Mouse (Mus musculus): ENCODE measurements around the gene Nup155. TPM values are rescaled to one million over a fixed set of nuclear protein-coding genes. Genes with fewer than 3 reads are reported as not detected.

The Nup155 gene
- polyA plus RNA-seq, 1 experiment from 2014 or later: 3.4 TPM

- ATAC-seq: no peak
- Histone ChIP-seq H3K4me1 (ENCODE audit: insufficient read depth, low read depth, low read length) (0 out of 2 replicates have a peak, but pooled peaks cover 6% of the 10 kb centered on the region), H3K9ac (replicated peaks; ENCODE audit: low read depth) (peak overlapping the region; percentile 69), H3K4me2 (replicated peaks; ENCODE audit: low read depth, low read length) (peak overlapping the region; percentile 67), H3K27ac (ENCODE audit: low read length) (no peak overlapping the region), H3K9me3 (ENCODE audit: low read length) (no peaks in the 10 kb centered on the region), H3K27me3 (replicated peaks; ENCODE audit: insufficient read depth, low read length) (no peaks in the 10 kb centered on the region), H3K4me3 (ENCODE audit: low read depth, low read length) (peak overlapping the region; percentile 65), H3K36me3 (ENCODE audit: insufficient read depth, low read length) (0 out of 2 replicates have a peak, but pooled peaks cover 5% of the 10 kb centered on the region)
- TF ChIP-seq EP300 (IDR thresholded peaks at IDR 0.05) (no peak), CTCF (IDR thresholded peaks at IDR 0.05) (no peak)
- 1% methylated on average over 8 of the region's 8 CpGs for WGBS
- peak; percentile 12 for DNase-seq (ENCODE audit: low spot score)
Measured at GRCm38 (mm10) chr15:8109782-8110181, 709 bp downstream of the Nup155 start.

GRCm38 (mm10) chr15:8129281-8129680 lies 20.2 kb downstream of the Nup155 start:
- 68% methylated on average over 1 of the region's 1 CpGs for WGBS
- peaks cover 22% of the 10 kb centered on the region; the same call in 1 of the 2 replicates for H3K36me3 ChIP-seq (ENCODE audit: insufficient read depth, low read length)
- no peak overlapping the region for H3K27ac ChIP-seq (ENCODE audit: low read length)

GRCm38 (mm10) chr15:8131268-8131667 lies 22.2 kb downstream of the Nup155 start:
- WGBS: 82% methylated on average over 3 of the region's 3 CpGs
- DNase-seq (ENCODE audit: low spot score): no peak
- TF ChIP-seq EP300 (IDR thresholded peaks at IDR 0.05): no peak
- TF ChIP-seq CTCF (IDR thresholded peaks at IDR 0.05): no peak
- Histone ChIP-seq H3K4me2 (replicated peaks; ENCODE audit: low read depth, low read length) (no peak overlapping the region), H3K9me3 (ENCODE audit: low read length) (no peaks in the 10 kb centered on the region), H3K4me3 (ENCODE audit: low read depth, low read length) (no peak overlapping the region), H3K27ac (ENCODE audit: low read length) (no peak overlapping the region), H3K4me1 (ENCODE audit: insufficient read depth, low read depth, low read length) (no peaks in the 10 kb centered on the region), H3K9ac (replicated peaks; ENCODE audit: low read depth) (no peak overlapping the region), H3K27me3 (replicated peaks; ENCODE audit: insufficient read depth, low read length) (no peaks in the 10 kb centered on the region), H3K36me3 (ENCODE audit: insufficient read depth, low read length) (peaks cover 28% of the 10 kb centered on the region)
- no peak for ATAC-seq

More at GRCm38 (mm10) chr15:8129281-8129680, 20.2 kb downstream of the Nup155 start:
- H3K9me3 ChIP-seq (ENCODE audit: low read length): no peaks in the 10 kb centered on the region
- H3K4me2 ChIP-seq (replicated peaks; ENCODE audit: low read depth, low read length): no peak overlapping the region
- ATAC-seq (no peak), DNase-seq (ENCODE audit: low spot score) (no peak)
- H3K4me1 ChIP-seq (ENCODE audit: insufficient read depth, low read depth, low read length): no peaks in the 10 kb centered on the region
- H3K4me3 ChIP-seq (ENCODE audit: low read depth, low read length): no peak overlapping the region
- TF ChIP-seq EP300 (IDR thresholded peaks at IDR 0.05) (no peak), CTCF (IDR thresholded peaks at IDR 0.05) (no peak)
- H3K27me3 ChIP-seq (replicated peaks; ENCODE audit: insufficient read depth, low read length): no peaks in the 10 kb centered on the region
- no peak overlapping the region for H3K9ac ChIP-seq (replicated peaks; ENCODE audit: low read depth)

- TF ChIP-seq CTCF (IDR thresholded peaks at IDR 0.05): no peak
- no peak for TF ChIP-seq EP300 (IDR thresholded peaks at IDR 0.05)
- no peak for ATAC-seq
Measured at GRCm38 (mm10) chr15:8131761-8132160, 22.7 kb downstream of the Nup155 start.

GRCm38 (mm10) chr15:8135606-8136005 lies 26.5 kb downstream of the Nup155 start:
- no peak for DNase-seq (ENCODE audit: low spot score)
- H3K27me3 ChIP-seq (replicated peaks; ENCODE audit: insufficient read depth, low read length): no peaks in the 10 kb centered on the region
- no peak for TF ChIP-seq CTCF (IDR thresholded peaks at IDR 0.05)
- no peak for TF ChIP-seq EP300 (IDR thresholded peaks at IDR 0.05)
- H3K9ac ChIP-seq (replicated peaks; ENCODE audit: low read depth): no peak overlapping the region
- H3K27ac ChIP-seq (ENCODE audit: low read length): no peak overlapping the region
- no peaks in the 10 kb centered on the region for H3K9me3 ChIP-seq (ENCODE audit: low read length)
- H3K36me3 ChIP-seq (ENCODE audit: insufficient read depth, low read length): peaks cover 43% of the 10 kb centered on the region
- no peak overlapping the region for H3K4me2 ChIP-seq (replicated peaks; ENCODE audit: low read depth, low read length)
- no peak overlapping the region for H3K4me3 ChIP-seq (ENCODE audit: low read depth, low read length)
- ATAC-seq: no peak
- WGBS: 68% methylated on average over 5 of the region's 5 CpGs
- no peaks in the 10 kb centered on the region for H3K4me1 ChIP-seq (ENCODE audit: insufficient read depth, low read depth, low read length)

More at GRCm38 (mm10) chr15:8131761-8132160, 22.7 kb downstream of the Nup155 start:
- Histone ChIP-seq H3K9ac (replicated peaks; ENCODE audit: low read depth) (no peak overlapping the region), H3K4me3 (ENCODE audit: low read depth, low read length) (no peak overlapping the region), H3K4me1 (ENCODE audit: insufficient read depth, low read depth, low read length) (no peaks in the 10 kb centered on the region), H3K27ac (ENCODE audit: low read length) (no peak overlapping the region), H3K4me2 (replicated peaks; ENCODE audit: low read depth, low read length) (no peak overlapping the region), H3K27me3 (replicated peaks; ENCODE audit: insufficient read depth, low read length) (no peaks in the 10 kb centered on the region), H3K9me3 (ENCODE audit: low read length) (no peaks in the 10 kb centered on the region), H3K36me3 (ENCODE audit: insufficient read depth, low read length) (peaks cover 26% of the 10 kb centered on the region)
- no peak for DNase-seq (ENCODE audit: low spot score)

GRCm38 (mm10) chr15:8161841-8162240 lies 52.8 kb downstream of the Nup155 start:
- no peak for ATAC-seq
- DNase-seq (ENCODE audit: low spot score): no peak
- H3K9me3 ChIP-seq (ENCODE audit: low read length): no peaks in the 10 kb centered on the region
- WGBS: 45% methylated on average over 1 of the region's 1 CpGs
- no peak overlapping the region for H3K4me3 ChIP-seq (ENCODE audit: low read depth, low read length)
- no peak overlapping the region for H3K9ac ChIP-seq (replicated peaks; ENCODE audit: low read depth)
- no peak overlapping the region for H3K4me2 ChIP-seq (replicated peaks; ENCODE audit: low read depth, low read length)
- no peaks in the 10 kb centered on the region for H3K4me1 ChIP-seq (ENCODE audit: insufficient read depth, low read depth, low read length)
- peaks cover 21% of the 10 kb centered on the region; the same call in 1 of the 2 replicates for H3K36me3 ChIP-seq (ENCODE audit: insufficient read depth, low read length)
- TF ChIP-seq CTCF (IDR thresholded peaks at IDR 0.05): no peak
- TF ChIP-seq EP300 (IDR thresholded peaks at IDR 0.05): no peak
- no peak overlapping the region for H3K27ac ChIP-seq (ENCODE audit: low read length)
- H3K27me3 ChIP-seq (replicated peaks; ENCODE audit: insufficient read depth, low read length): no peaks in the 10 kb centered on the region

Data from lung, postnatal 0 days (tissue).